Mouse (Mus musculus) hindbrain, embryonic 16.5 days (tissue): ENCODE data around the gene 5330417C22Rik. TPM values are rescaled to one million over a fixed set of nuclear protein-coding genes. Genes with fewer than 3 reads are reported as not detected.

ENCODE experiments used
- ATAC-seq: fragments of 200-750 bp; cut with Nextera tagmentation; 2 replicates; pipeline ENCODE4 v1.8.0; 2017; ENCODE audit warnings: moderate TSS enrichment, moderate library complexity
- H3K27ac ChIP-seq: fragments of 300-500 bp; sonication (generic); 2 replicates; pipeline ENCODE4 v1.5.1; 2014; ENCODE audit warnings: low read depth, mild to moderate bottlenecking, control low read depth, low read length, moderate library complexity
- H3K27me3 ChIP-seq: fragments of 300-500 bp; sonication (generic); replicated peaks from 2 replicates; pipeline ENCODE4 v1.6.1; 2014; ENCODE audit warnings: low read length; ENCODE audit not compliant: control insufficient read depth, insufficient read depth
- H3K36me3 ChIP-seq: fragments of 300-500 bp; sonication (generic); 2 replicates; pipeline ENCODE4 v1.6.1; 2014; ENCODE audit warnings: mild to moderate bottlenecking, low read length, moderate library complexity, mixed read lengths; ENCODE audit not compliant: control insufficient read depth, insufficient read depth
- H3K4me1 ChIP-seq: fragments of 300-500 bp; sonication (generic); 2 replicates; pipeline ENCODE4 v1.6.1; 2014; ENCODE audit warnings: low read depth, low read length; ENCODE audit not compliant: control insufficient read depth, insufficient read depth
- H3K4me2 ChIP-seq: fragments of 300-500 bp; sonication (generic); 2 replicates; pipeline ENCODE4 v1.6.1; 2014; ENCODE audit warnings: mild to moderate bottlenecking, low read length, control low read depth, moderate library complexity
- H3K4me3 ChIP-seq: fragments of 300-500 bp; sonication (generic); 2 replicates; pipeline ENCODE4 v1.5.1; 2014; ENCODE audit warnings: mild to moderate bottlenecking, low read length, control low read depth, moderate library complexity
- H3K9ac ChIP-seq: fragments of 300-500 bp; sonication (generic); 2 replicates; pipeline ENCODE4 v1.6.1; 2014; ENCODE audit warnings: low read depth, mild to moderate bottlenecking, control low read depth, low read length, moderate library complexity
- H3K9me3 ChIP-seq: fragments of 300-500 bp; sonication (generic); 2 replicates; pipeline ENCODE4 v1.6.1; 2014; ENCODE audit warnings: mild to moderate bottlenecking, low read length, moderate library complexity; ENCODE audit not compliant: control insufficient read depth
- WGBS: fragments of 180-500 bp; shearing (Covaris S2); extraction: QIAGEN DNeasy Blood & Tissue Kit; methylation state at CpG from one replicate; pipeline ENCODE4 v1.1.7; 2014; 5-methylcytosine and 5-hydroxymethylcytosine counted together
- polyA plus RNA-seq: library from polyadenylated mRNA; unstranded; fragments of >200 nt; fragmentation: Nextera tagmentation; extraction: Ambion mirVana; gene quantifications from 2 replicates; pipeline ENCODE4 v1.2.1, GENCODE M21; 2015

The 5330417C22Rik gene
- polyA plus RNA-seq, 1 experiment from 2014 or later: 18.5 TPM

DNA sequence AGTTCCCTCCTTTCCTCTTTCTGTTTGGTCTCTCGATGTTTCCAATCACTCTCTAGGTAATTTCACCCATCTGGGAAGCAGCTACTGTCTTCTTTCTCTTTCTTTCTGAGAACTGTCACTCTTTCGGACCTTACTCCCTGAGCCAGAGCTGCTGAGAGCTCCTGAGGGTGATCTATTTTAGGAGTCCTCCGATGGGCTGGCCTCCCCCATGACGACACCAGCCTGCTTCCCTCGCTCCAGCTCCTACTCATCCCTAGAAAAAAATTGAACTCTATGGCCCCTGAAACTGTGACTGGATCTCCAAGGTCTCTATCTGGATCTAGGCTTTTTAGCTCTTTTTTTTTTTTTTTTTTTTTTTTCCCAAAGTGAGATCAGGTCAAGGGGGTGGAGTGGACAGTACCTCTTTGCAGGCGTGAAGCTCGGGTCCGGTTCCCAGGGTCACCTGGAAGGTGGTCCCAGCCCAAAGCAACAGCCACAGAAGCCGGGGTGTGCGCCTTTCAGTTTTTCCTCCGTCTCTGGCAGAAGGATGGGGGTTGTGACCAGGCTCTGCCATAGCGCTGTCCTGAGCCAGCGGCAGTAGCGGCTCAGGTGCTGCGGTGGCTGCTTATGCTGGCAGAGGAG, 330 bp downstream of the 5330417C22Rik start:
- peak overlapping the region; percentile 77 for H3K27ac ChIP-seq
- peaks cover 2% of the 10 kb centered on the region; the same call in 1 of the 2 replicates for H3K27me3 ChIP-seq
- WGBS: 5% methylated on average over 15 of the region's 15 CpGs
- H3K9ac ChIP-seq: peak overlapping the region; percentile 67
- ATAC-seq: peak; percentile 3; the same call in 1 of the 2 replicates
- peak overlapping the region; percentile 67 for H3K4me2 ChIP-seq
- H3K4me1 ChIP-seq: peaks cover 8% of the 10 kb centered on the region; the same call in 1 of the 2 replicates
- H3K9me3 ChIP-seq: no peaks in the 10 kb centered on the region
- peak overlapping the region; percentile 45 for H3K4me3 ChIP-seq
- H3K36me3 ChIP-seq: no peaks in the 10 kb centered on the region

DNA sequence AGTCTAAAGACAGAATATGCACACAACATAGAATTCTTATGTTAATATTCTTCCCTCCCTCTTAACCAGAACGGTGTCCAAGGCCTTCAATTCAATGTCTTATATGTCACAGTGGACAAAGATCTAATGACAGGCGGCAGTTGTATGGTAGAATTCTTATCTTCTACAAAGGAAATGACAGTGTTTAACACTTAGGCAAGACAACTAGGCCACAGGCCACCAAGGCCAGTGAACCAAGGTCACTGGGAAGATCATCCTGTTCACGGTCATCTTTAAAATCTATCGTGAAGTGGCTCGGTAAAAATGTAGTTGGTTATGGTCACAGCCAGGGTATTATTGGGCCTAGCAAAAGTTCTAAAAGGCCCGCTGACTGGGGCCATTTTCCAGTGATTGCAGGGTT, 2.4 kb downstream of the 5330417C22Rik start, which contains the start of gene 1700013F07Rik:
Gene 1700013F07Rik, plus strand, starts transcription at position 200 of the 400 bp plus-strand sequence.
- H3K4me3 ChIP-seq: no peak within 1 kb of the TSS
- H3K4me2 ChIP-seq: no peak within 1 kb of the TSS
- no peak within 1 kb of the TSS for H3K9ac ChIP-seq
- peaks cover 8% of the 10 kb centered on the region; the same call in 1 of the 2 replicates for H3K4me1 ChIP-seq
- no peaks in the 10 kb centered on the region for H3K36me3 ChIP-seq
- no peak within 1 kb of the TSS for H3K27ac ChIP-seq
- no peak for ATAC-seq
- H3K9me3 ChIP-seq: no peaks in the 10 kb centered on the region
- H3K27me3 ChIP-seq: peaks cover 2% of the 10 kb centered on the region; the same call in 1 of the 2 replicates
- whole genome bisulfite sequencing: 84% methylated on average over 6 of the region's 6 CpGs

DNA sequence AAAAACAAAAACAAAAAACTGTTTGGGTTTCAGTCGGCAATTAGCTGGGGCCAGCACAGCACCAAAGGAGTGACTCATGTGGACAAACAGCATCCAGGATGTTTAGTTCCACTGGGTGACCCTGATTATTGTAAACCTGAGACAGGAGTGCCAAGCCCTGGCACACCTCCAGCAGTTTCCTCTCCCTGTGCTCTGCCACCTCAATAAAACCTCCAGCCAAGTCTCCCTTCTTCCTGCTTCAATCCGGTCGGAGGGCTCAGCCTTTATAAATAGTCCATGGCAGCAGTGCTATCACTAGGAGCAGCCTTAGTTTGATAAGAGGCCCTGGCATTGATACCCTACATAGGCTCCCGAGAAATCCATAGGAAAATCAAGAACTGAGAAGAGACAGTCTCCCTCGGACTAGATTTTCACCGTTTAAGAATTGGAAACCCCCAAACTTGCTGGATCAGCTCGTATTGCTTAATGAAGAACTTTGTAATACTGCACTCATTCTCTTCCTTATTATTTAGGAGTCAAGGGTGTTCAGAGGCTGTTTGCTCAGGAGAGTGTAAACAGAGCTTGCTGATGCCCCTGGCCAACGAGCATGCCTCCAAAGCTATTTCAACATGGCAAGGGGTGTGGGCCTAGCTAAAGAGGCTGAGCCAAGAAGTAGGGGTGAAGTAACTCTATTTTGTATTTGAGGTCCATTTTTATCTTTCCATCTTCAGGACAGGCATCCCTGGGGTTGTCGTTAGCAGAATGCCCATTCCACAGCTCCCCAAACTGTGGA, 3.0 kb downstream of the 5330417C22Rik start:
- H3K27me3 ChIP-seq: peaks cover 2% of the 10 kb centered on the region; the same call in 1 of the 2 replicates
- 72% methylated on average over 9 of the region's 9 CpGs for WGBS
- H3K9me3 ChIP-seq: no peaks in the 10 kb centered on the region
- H3K9ac ChIP-seq: no peak overlapping the region
- ATAC-seq: no peak
- H3K4me1 ChIP-seq: peaks cover 8% of the 10 kb centered on the region; the same call in 1 of the 2 replicates
- no peak overlapping the region for H3K4me2 ChIP-seq
- no peak overlapping the region for H3K27ac ChIP-seq
- H3K36me3 ChIP-seq: no peaks in the 10 kb centered on the region
- H3K4me3 ChIP-seq: no peak overlapping the region

DNA sequence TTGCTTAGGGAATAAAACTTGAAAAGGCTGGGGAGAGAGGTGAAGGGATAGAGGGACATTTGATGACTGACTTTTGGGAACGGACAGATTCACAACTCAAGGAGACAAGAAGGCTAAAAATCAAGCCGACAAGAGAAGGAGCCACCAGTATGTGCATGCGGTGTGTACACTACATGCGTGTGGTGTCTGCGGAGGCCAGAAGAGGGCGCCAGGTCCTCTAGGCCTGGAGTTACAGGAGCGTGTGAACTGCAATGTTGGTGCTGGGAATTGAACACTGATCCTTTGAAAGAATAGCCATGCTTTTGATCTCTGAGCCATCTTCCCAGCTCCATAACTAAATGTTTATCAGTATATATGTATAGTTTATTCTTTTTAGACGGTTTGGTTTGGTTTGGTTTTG, 7.8 kb downstream of the 5330417C22Rik start:
- WGBS: 98% methylated on average over 8 of the region's 8 CpGs
- no peak overlapping the region for H3K4me3 ChIP-seq

DNA sequence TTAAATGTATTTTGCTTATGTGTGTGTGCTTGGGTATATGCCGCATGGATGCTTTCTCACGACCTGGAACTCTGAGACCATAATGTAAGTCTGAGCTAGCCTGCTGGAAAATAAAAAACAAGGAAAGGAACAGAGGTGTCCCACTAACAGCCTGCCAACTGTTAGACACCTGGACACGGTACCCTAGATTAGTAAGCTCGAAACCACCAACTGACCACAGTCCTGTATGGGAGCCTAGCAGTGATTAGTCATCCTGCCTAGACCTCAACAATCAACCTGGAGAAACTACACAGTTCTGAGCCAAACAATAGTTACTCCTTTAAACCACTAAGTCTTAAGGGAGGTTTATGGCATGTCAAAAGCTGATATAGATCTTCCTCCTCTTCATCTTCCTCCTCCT, 12.9 kb downstream of the 5330417C22Rik start:
- H3K4me3 ChIP-seq: no peak overlapping the region
- H3K27me3 ChIP-seq: no peaks in the 10 kb centered on the region
- WGBS: 96% methylated on average over 4 of the region's 4 CpGs
- H3K9me3 ChIP-seq: no peaks in the 10 kb centered on the region
- H3K9ac ChIP-seq: no peak overlapping the region
- no peaks in the 10 kb centered on the region for H3K4me1 ChIP-seq
- H3K36me3 ChIP-seq: no peaks in the 10 kb centered on the region
- H3K4me2 ChIP-seq: no peak overlapping the region
- no peak overlapping the region for H3K27ac ChIP-seq
- no peak for ATAC-seq

More for the DNA sequence above, 7.8 kb downstream of the 5330417C22Rik start:
- H3K9me3 ChIP-seq: no peaks in the 10 kb centered on the region
- H3K9ac ChIP-seq: no peak overlapping the region
- no peak for ATAC-seq
- H3K27me3 ChIP-seq: no peaks in the 10 kb centered on the region
- no peaks in the 10 kb centered on the region for H3K4me1 ChIP-seq
- no peaks in the 10 kb centered on the region for H3K36me3 ChIP-seq
- H3K4me2 ChIP-seq: no peak overlapping the region
- H3K27ac ChIP-seq: no peak overlapping the region

DNA sequence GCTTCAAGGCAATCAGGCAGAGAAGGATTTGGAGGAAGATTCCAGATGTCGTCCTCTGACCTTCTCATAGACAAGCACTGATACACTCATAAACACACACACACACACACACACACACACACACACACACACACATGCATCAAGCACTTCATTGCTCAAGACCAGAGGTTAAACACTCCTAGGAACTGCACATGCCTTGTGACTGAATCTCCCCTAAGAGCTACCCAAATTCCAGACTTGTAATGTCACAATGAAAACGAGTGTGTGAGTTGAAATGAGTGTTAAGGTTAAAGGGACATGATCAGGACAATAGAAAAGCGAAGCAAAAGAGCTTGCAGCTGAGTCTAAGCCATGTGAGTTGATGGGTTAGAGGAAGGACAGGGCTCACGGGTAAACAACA, 18.1 kb downstream of the 5330417C22Rik start:
- H3K4me3 ChIP-seq: no peak overlapping the region
- H3K4me1 ChIP-seq: no peaks in the 10 kb centered on the region
- H3K4me2 ChIP-seq: no peak overlapping the region
- H3K27me3 ChIP-seq: no peaks in the 10 kb centered on the region
- no peak for ATAC-seq
- no peaks in the 10 kb centered on the region for H3K9me3 ChIP-seq
- H3K36me3 ChIP-seq: no peaks in the 10 kb centered on the region
- no peak overlapping the region for H3K27ac ChIP-seq
- no peak overlapping the region for H3K9ac ChIP-seq
- 52% methylated on average over 4 of the region's 4 CpGs for WGBS

DNA sequence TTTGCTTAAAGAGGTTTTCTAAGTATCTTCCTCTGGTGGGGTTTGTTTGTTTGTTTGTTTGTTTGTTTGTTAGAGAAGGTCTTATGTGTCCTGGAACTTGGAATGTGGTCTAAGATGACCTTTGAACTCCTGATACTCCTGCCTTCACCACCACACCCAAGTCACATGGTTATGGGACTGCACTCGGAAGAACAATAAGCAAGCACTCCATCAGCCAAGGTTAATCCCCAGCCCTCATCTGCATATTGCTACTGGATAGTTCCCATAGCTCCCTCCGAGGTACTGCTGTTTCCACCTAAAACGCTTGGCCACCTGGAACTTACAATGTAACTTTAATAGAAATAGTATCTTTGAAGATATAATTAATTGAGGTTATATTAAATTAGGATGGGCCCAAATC, 22.9 kb downstream of the 5330417C22Rik start:
- no peaks in the 10 kb centered on the region for H3K36me3 ChIP-seq
- no peak for ATAC-seq
- WGBS: 70% methylated on average over 3 of the region's 3 CpGs

DNA sequence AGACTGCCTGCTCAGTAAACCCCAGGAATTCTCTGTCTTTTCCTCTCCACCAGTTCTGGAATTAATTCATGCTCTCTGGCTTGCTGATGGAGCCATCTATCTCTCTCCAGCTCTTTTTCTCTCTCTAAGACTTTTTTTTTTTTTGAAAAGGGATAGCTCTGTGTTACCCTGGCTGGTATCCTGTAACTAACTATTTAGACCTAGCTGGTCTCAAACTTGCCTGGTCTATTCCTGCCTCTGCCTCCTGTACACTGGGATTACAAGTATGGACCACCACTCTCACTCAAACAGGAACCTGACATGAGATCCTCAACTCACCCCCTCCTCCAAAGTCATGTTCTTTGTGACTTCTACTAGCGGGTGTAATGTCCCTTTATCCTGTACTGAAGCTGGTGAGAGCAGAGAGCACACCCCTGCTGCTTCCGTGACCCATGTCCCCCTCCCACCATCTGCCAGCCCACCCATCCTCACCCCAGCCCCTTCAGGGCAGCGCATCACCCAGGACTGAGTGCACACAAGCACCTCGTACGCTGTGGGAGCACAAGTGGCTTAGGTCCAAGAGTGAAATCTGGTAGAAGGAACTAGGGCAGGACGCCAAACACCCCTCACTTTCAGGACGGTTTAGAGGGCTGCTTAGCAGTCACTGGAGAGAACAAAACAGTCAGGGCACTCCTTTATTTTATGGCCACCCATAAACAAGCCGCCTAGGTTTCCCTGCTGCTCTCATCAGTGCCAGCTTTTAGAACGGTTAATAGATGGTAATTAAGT, 25.4 kb downstream of the 5330417C22Rik start:
- Histone ChIP-seq H3K4me1 (peaks cover 11% of the 10 kb centered on the region), H3K27me3 (no peaks in the 10 kb centered on the region), H3K9ac (no peak overlapping the region; the same call in 1 of the 2 replicates), H3K36me3 (no peaks in the 10 kb centered on the region), H3K9me3 (no peaks in the 10 kb centered on the region), H3K4me2 (0 out of 2 replicates have a peak overlapping the region, but pooled peaks have one; percentile 13), H3K4me3 (no peak overlapping the region), H3K27ac (no peak overlapping the region)
- peak; percentile 75 for ATAC-seq
- WGBS: 10% methylated on average over 9 of the region's 9 CpGs

More for the DNA sequence above, 22.9 kb downstream of the 5330417C22Rik start:
- no peak overlapping the region for H3K4me3 ChIP-seq
- H3K4me1 ChIP-seq: peaks cover 11% of the 10 kb centered on the region
- H3K27ac ChIP-seq: no peak overlapping the region
- H3K27me3 ChIP-seq: no peaks in the 10 kb centered on the region
- no peak overlapping the region for H3K4me2 ChIP-seq
- no peak overlapping the region for H3K9ac ChIP-seq
- no peaks in the 10 kb centered on the region for H3K9me3 ChIP-seq
